Mouse (Mus musculus) kidney, postnatal 25 days (tissue): Measurements from ENCODE around the gene Cep164.

Source experiments
- DNase-seq, 2 experiments: peaks; one replicate each; pipeline ENCODE4 v3.0.0; 2021; ENCODE audit warnings: mixed read lengths in 2 of 2

Gene Cep164

GRCm38 (mm10) chr9:45838069-45838433, 9.6 kb upstream of the Cep164 start:
- no peak for DNase-seq

GRCm38 (mm10) chr9:45833461-45833860, 5.0 kb upstream of the Cep164 start:
- no peak for DNase-seq

- no peak for DNase-seq
Measured at GRCm38 (mm10) chr9:45832898-45833297, 4.4 kb upstream of the Cep164 start.

- peak; percentile 85 to 86 for DNase-seq
Measured at GRCm38 (mm10) chr9:45829107-45829506, 616 bp upstream of the Cep164 start.

GRCm38 (mm10) chr9:45827663-45828290, 714 bp downstream of the Cep164 start:
- DNase-seq: peak in 1 of 2 experiments; percentile 23

GRCm38 (mm10) chr9:45818406-45819011, 10.0 kb downstream of the Cep164 start:
- no peak for DNase-seq

GRCm38 (mm10) chr9:45815525-45815924, 13.0 kb downstream of the Cep164 start:
- no peak for DNase-seq

- no peak for DNase-seq
Measured at GRCm38 (mm10) chr9:45815113-45815512, 13.4 kb downstream of the Cep164 start.

GRCm38 (mm10) chr9:45811946-45812345, 16.5 kb downstream of the Cep164 start:
- no peak for DNase-seq

- no peak for DNase-seq
Measured at GRCm38 (mm10) chr9:45807761-45808160, 20.7 kb downstream of the Cep164 start.

- no peak for DNase-seq
Measured at GRCm38 (mm10) chr9:45807337-45807736, 21.2 kb downstream of the Cep164 start.

GRCm38 (mm10) chr9:45806847-45807246, 21.6 kb downstream of the Cep164 start:
- peak; percentile 70 to 89 for DNase-seq

GRCm38 (mm10) chr9:45803070-45803774, 25.3 kb downstream of the Cep164 start:
- no peak for DNase-seq

- DNase-seq: no peak
Measured at GRCm38 (mm10) chr9:45799402-45799801, 29.1 kb downstream of the Cep164 start.

- DNase-seq: peak in 1 of 2 experiments; percentile 25
Measured at GRCm38 (mm10) chr9:45798467-45799164, 29.9 kb downstream of the Cep164 start.

- no peak for DNase-seq
Measured at GRCm38 (mm10) chr9:45797271-45797670, 31.2 kb downstream of the Cep164 start.

- no peak for DNase-seq
Measured at GRCm38 (mm10) chr9:45795722-45796121, 32.8 kb downstream of the Cep164 start.

- DNase-seq: no peak
Measured at GRCm38 (mm10) chr9:45793697-45794096, 34.8 kb downstream of the Cep164 start.

GRCm38 (mm10) chr9:45792235-45792634, 36.3 kb downstream of the Cep164 start:
- no peak for DNase-seq

- DNase-seq: no peak
Measured at GRCm38 (mm10) chr9:45791456-45792142, 36.9 kb downstream of the Cep164 start.

GRCm38 (mm10) chr9:45788405-45788804, 40.1 kb downstream of the Cep164 start:
- no peak for DNase-seq

GRCm38 (mm10) chr9:45787547-45787946, 40.9 kb downstream of the Cep164 start:
- DNase-seq: no peak

GRCm38 (mm10) chr9:45787071-45787470, 41.4 kb downstream of the Cep164 start:
- DNase-seq: no peak
